Mouse (Mus musculus): ENCODE measurements at regions not wholly inside any gene's neighbourhood (a gene's known extent, or its start where the extent isn't known, plus 50 kb on each side); places are given as distances from the start of the nearest gene placed in this dataset.

DNA sequence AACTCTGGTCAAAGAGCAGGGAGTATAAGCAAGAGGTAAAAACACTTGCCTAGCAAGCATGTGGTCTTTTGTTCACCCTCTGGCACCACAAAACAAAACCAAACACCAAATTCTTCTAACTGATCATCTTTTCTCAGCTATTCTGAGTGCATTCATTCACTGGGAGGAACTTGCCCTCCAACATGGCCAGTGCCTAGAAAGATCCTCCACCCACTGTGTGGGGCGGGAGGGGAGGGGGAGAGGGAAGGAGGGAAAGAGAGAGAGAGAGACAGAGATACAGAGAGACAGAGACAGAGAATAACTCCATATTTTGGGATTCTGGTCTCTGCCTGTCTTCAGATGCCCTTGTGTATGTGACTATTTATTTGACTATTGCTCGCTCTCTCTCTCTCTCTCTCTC lies 360.9 kb downstream of the Nuf2 start:
- no peaks in the 10 kb centered on the region for H3K36me3 ChIP-seq (ENCODE audit: control insufficient read depth, insufficient read depth, low read length)
- WGBS: 75% methylated on average over 2 of the region's 2 CpGs
- H3K4me3 ChIP-seq (ENCODE audit: low read length): no peak overlapping the region
- H3K9ac ChIP-seq (ENCODE audit: low read depth, low read length): no peak overlapping the region
- no peak overlapping the region for H3K27ac ChIP-seq (ENCODE audit: low read length)
- no peaks in the 10 kb centered on the region for H3K9me3 ChIP-seq (ENCODE audit: control insufficient read depth, low read length)
- H3K4me1 ChIP-seq (ENCODE audit: control insufficient read depth, insufficient read depth, low read length): no peaks in the 10 kb centered on the region
- no peak for ATAC-seq
- H3K4me2 ChIP-seq (ENCODE audit: low read depth, low read length): no peak overlapping the region
- no peaks in the 10 kb centered on the region for H3K27me3 ChIP-seq (replicated peaks; ENCODE audit: control insufficient read depth, insufficient read depth, low read length)

DNA sequence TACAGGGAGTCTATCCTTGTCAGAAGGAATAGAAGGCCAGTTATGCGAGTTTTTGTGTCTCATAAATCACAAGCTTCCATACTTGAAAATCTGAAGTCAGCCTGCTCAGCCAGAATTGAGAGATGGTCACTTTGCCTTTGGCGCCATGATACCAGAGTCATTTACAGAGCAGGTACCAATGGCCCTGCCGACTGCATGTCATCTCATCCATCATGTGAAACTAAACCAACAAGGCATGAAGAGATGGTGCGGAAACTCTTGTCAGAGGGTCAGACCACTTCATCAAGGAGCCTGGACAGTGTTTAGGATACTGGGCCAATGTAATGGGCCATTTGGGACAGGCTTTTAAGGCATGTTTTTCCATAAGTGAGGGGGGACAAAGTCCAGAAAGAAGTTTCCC lies 363.2 kb downstream of the Nuf2 start:
- WGBS: 67% methylated on average over 4 of the region's 4 CpGs
- Histone ChIP-seq H3K4me3 (ENCODE audit: low read length) (no peak overlapping the region), H3K9me3 (ENCODE audit: control insufficient read depth, low read length) (no peaks in the 10 kb centered on the region), H3K4me2 (ENCODE audit: low read depth, low read length) (no peak overlapping the region), H3K36me3 (ENCODE audit: control insufficient read depth, insufficient read depth, low read length) (no peaks in the 10 kb centered on the region), H3K9ac (ENCODE audit: low read depth, low read length) (no peak overlapping the region), H3K27me3 (replicated peaks; ENCODE audit: control insufficient read depth, insufficient read depth, low read length) (no peaks in the 10 kb centered on the region), H3K4me1 (ENCODE audit: control insufficient read depth, insufficient read depth, low read length) (no peaks in the 10 kb centered on the region), H3K27ac (ENCODE audit: low read length) (no peak overlapping the region)
- ATAC-seq: no peak

DNA sequence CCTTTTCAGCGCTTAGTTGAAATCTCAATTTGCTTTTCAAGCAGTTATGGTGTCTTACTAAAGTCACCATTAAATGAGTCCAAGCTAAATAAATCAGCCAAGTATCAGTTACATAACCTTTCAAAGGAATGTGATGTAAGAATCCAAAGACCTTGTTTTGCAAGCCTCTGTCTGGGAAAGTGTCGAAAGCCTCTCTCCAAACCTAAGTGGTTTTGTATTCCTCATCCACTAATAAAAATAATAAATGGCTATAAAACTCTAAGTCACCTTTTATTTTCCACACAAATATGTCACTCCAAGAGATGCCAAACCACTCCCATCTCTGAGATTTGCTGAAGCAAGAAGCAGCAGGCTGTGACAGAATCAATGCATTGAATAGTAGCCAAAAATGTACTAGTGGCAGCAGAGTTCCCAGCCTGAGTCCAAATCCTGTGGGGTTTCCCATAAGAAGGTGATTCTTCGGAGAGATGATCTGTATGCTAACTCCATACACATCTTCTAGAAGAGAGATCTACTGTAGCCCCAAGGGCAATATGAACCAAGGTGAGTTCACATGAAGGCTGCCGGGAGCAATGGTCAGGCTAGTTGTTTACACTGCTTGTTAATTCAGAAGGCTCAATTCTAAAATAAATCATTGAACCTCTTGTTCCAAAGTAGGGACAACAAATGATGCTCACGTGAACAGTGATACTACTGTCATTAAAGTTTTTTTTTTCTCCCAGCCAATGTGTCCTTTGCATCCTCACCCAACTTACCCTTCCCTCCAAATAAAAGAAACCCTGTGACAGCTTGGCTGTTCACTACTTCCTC lies 365.0 kb downstream of the Nuf2 start:
- no peak overlapping the region for H3K9ac ChIP-seq (ENCODE audit: low read depth, low read length)
- H3K4me3 ChIP-seq (ENCODE audit: low read length): no peak overlapping the region
- ATAC-seq: no peak
- no peak overlapping the region for H3K27ac ChIP-seq (ENCODE audit: low read length)
- H3K9me3 ChIP-seq (ENCODE audit: control insufficient read depth, low read length): no peaks in the 10 kb centered on the region
- no peaks in the 10 kb centered on the region for H3K27me3 ChIP-seq (replicated peaks; ENCODE audit: control insufficient read depth, insufficient read depth, low read length)
- H3K4me2 ChIP-seq (ENCODE audit: low read depth, low read length): no peak overlapping the region
- 78% methylated on average over 5 of the region's 5 CpGs for WGBS
- H3K36me3 ChIP-seq (ENCODE audit: control insufficient read depth, insufficient read depth, low read length): no peaks in the 10 kb centered on the region
- H3K4me1 ChIP-seq (ENCODE audit: control insufficient read depth, insufficient read depth, low read length): no peaks in the 10 kb centered on the region

DNA sequence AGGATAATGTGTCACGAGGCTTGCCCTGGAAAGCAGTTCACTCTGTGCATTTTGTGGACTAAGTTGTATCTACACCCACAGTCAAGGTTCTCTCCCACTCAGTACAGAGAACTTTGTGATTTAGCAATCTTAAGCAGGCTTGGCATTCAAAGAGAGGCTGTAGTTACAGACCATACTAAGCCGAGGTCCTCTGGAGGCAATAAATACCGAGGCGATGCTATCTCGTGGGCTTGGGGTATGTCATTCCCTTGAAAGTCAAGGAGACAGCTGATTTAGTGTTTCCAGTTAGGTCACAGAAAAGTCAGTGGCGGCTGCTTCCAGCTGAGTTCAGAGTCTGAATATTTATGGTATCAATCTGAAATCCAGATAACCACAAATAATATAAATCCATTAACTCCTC lies 370.4 kb downstream of the Nuf2 start:
- ATAC-seq: peak; percentile 77
- Histone ChIP-seq H3K27ac (ENCODE audit: low read length) (no peak overlapping the region), H3K36me3 (ENCODE audit: control insufficient read depth, insufficient read depth, low read length) (no peaks in the 10 kb centered on the region), H3K27me3 (replicated peaks; ENCODE audit: control insufficient read depth, insufficient read depth, low read length) (no peaks in the 10 kb centered on the region), H3K4me1 (ENCODE audit: control insufficient read depth, insufficient read depth, low read length) (no peaks in the 10 kb centered on the region), H3K4me3 (ENCODE audit: low read length) (no peak overlapping the region), H3K4me2 (ENCODE audit: low read depth, low read length) (no peak overlapping the region), H3K9me3 (ENCODE audit: control insufficient read depth, low read length) (no peaks in the 10 kb centered on the region), H3K9ac (ENCODE audit: low read depth, low read length) (no peak overlapping the region)
- WGBS: 25% methylated on average over 6 of the region's 6 CpGs

DNA sequence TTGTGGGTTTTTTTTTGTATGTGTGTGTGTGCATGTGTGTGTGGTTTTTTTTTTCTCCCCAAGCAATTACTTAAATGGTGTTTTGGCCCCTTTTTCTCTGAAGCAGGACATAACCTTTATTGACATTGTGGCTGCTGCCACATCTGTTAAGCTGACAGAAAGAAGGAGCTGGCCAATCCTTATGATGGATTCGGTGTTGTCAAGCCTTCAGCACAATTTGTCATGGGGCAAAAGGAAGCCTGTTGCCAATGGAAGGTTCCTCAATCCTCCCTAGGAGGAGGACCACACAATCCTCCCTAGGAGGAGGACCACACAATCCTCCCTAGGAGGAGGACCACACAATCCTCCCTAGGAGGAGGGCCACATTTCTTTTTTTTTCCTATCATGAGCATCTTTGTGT lies 371.0 kb downstream of the Nuf2 start:
- ATAC-seq: no peak
- Histone ChIP-seq H3K4me2 (ENCODE audit: low read depth, low read length) (no peak overlapping the region), H3K4me1 (ENCODE audit: control insufficient read depth, insufficient read depth, low read length) (no peaks in the 10 kb centered on the region), H3K36me3 (ENCODE audit: control insufficient read depth, insufficient read depth, low read length) (no peaks in the 10 kb centered on the region), H3K9ac (ENCODE audit: low read depth, low read length) (no peak overlapping the region), H3K27ac (ENCODE audit: low read length) (no peak overlapping the region), H3K27me3 (replicated peaks; ENCODE audit: control insufficient read depth, insufficient read depth, low read length) (no peaks in the 10 kb centered on the region), H3K4me3 (ENCODE audit: low read length) (no peak overlapping the region), H3K9me3 (ENCODE audit: control insufficient read depth, low read length) (no peaks in the 10 kb centered on the region)
- WGBS: 59% methylated on average over 1 of the region's 1 CpGs

DNA sequence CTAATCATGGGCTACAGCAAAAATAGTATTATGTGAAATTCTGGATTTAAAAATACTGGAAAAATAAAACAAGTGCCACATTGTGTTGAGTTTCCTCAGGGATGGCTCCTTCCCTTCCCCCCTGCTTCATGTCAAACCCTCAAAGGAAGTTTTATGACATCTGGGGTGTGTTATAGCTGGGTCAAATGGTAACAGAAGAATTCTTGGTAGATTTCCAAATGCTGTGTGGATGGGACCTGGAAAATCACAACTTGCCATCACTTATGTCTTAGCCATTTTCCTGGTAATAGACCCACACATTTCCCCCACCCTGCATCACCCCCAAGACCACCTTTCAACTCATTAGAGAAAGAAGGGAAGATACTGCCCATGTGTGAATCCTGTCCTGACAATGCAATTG lies 371.5 kb downstream of the Nuf2 start:
- no peak overlapping the region for H3K4me2 ChIP-seq (ENCODE audit: low read depth, low read length)
- no peaks in the 10 kb centered on the region for H3K36me3 ChIP-seq (ENCODE audit: control insufficient read depth, insufficient read depth, low read length)
- H3K4me3 ChIP-seq (ENCODE audit: low read length): no peak overlapping the region
- no peak overlapping the region for H3K27ac ChIP-seq (ENCODE audit: low read length)
- H3K4me1 ChIP-seq (ENCODE audit: control insufficient read depth, insufficient read depth, low read length): no peaks in the 10 kb centered on the region
- no peak overlapping the region for H3K9ac ChIP-seq (ENCODE audit: low read depth, low read length)
- H3K27me3 ChIP-seq (replicated peaks; ENCODE audit: control insufficient read depth, insufficient read depth, low read length): no peaks in the 10 kb centered on the region
- H3K9me3 ChIP-seq (ENCODE audit: control insufficient read depth, low read length): no peaks in the 10 kb centered on the region
- ATAC-seq: no peak

DNA sequence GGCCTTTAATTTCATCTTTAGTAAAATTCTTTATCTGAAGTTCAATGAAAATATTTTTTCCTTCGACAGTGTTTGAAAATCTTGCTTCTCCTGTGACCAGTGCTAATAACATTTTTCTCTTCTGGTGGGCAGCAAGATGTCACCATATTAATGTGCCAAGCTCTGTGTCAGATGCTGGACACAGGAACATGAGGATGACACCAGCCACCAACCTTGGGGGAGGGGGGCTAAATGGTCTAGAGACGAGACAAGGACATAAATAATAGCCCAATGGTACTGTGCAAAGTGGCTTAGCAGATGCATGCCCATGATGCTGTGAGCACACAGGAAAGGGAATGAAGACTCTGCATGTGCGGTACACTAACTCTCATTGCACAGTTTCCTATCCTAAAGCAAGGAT lies 373.8 kb downstream of the Nuf2 start:
- no peak overlapping the region for H3K4me3 ChIP-seq (ENCODE audit: low read length)
- no peak overlapping the region for H3K9ac ChIP-seq (ENCODE audit: low read depth, low read length)
- ATAC-seq: no peak
- no peaks in the 10 kb centered on the region for H3K27me3 ChIP-seq (replicated peaks; ENCODE audit: control insufficient read depth, insufficient read depth, low read length)
- WGBS: 79% methylated on average over 3 of the region's 3 CpGs
- no peaks in the 10 kb centered on the region for H3K9me3 ChIP-seq (ENCODE audit: control insufficient read depth, low read length)
- no peak overlapping the region for H3K27ac ChIP-seq (ENCODE audit: low read length)
- no peak overlapping the region for H3K4me2 ChIP-seq (ENCODE audit: low read depth, low read length)
- H3K36me3 ChIP-seq (ENCODE audit: control insufficient read depth, insufficient read depth, low read length): no peaks in the 10 kb centered on the region
- no peaks in the 10 kb centered on the region for H3K4me1 ChIP-seq (ENCODE audit: control insufficient read depth, insufficient read depth, low read length)

DNA sequence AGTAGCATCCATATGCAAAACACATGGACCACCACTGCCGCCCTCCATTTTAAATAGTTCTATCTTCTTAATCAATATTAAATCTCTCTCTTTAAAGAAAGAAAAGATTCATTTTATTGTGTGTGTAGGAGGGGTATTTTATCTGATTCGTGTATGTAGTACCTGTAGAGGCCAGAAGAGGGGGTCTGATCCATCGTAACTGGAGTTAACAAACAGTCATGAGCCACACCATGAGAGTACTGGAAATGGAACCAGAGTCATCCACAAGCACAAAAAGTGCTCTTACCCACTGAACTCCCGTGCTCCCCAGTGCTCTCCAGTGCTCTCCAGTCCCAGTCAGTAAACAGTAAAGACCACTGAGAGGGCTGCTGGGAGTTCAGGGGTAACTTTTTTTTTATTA lies 374.4 kb downstream of the Nuf2 start:
- Histone ChIP-seq H3K9me3 (ENCODE audit: control insufficient read depth, low read length) (no peaks in the 10 kb centered on the region), H3K4me3 (ENCODE audit: low read length) (no peak overlapping the region), H3K4me2 (ENCODE audit: low read depth, low read length) (no peak overlapping the region), H3K36me3 (ENCODE audit: control insufficient read depth, insufficient read depth, low read length) (no peaks in the 10 kb centered on the region), H3K27ac (ENCODE audit: low read length) (no peak overlapping the region), H3K27me3 (replicated peaks; ENCODE audit: control insufficient read depth, insufficient read depth, low read length) (no peaks in the 10 kb centered on the region), H3K4me1 (ENCODE audit: control insufficient read depth, insufficient read depth, low read length) (no peaks in the 10 kb centered on the region), H3K9ac (ENCODE audit: low read depth, low read length) (no peak overlapping the region)
- WGBS: 85% methylated on average over 4 of the region's 4 CpGs
- ATAC-seq: no peak

DNA sequence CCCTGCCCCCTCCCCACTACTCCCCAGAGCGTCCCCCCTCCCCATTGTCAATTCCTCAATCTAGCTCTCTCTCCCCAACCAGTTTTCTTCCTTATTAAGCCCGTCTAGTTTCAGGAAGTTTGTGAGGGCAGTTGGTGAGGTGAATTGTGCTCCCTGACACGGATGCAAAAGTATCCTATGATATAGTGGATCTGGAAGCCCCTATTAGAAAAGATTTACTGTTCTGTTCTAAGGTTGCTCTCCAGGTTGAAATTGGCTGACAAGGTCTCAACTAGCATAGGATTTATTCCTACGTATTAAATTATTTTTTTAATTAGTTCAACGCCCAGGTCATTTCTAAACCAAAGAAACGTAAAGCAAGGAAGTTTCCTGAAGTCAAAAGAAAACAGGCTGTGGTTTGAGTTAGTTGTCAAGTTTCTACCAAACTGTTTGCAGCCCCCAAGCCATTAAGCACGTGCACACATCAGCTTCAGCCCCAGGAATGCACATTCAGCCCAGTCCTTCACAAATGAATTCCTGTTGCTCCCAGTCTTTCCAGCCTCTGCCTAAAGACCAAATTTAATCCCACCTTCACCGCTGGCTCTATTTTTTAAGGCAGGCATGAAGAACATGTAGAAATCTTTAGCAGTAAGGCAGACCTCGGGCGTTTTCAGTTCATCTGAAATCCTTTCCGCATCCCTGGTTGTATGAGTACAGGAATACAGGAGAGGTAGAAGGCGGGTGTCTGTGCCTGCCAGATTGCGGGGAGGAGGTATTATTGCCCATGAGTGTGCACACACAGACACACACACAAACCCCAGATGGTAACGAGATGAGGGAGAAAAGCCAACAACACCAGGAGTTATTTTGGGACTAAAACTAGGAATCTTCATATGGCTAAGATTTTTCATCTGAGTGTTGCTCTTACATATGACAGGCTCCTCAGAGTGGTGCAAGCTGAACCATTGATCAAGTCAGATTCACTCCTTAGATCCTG lies 375.5 kb downstream of the Nuf2 start:
- Histone ChIP-seq H3K4me1 (ENCODE audit: control insufficient read depth, insufficient read depth, low read length) (no peaks in the 10 kb centered on the region), H3K4me2 (ENCODE audit: low read depth, low read length) (no peak overlapping the region), H3K9ac (ENCODE audit: low read depth, low read length) (no peak overlapping the region), H3K4me3 (ENCODE audit: low read length) (no peak overlapping the region), H3K27me3 (replicated peaks; ENCODE audit: control insufficient read depth, insufficient read depth, low read length) (no peaks in the 10 kb centered on the region), H3K36me3 (ENCODE audit: control insufficient read depth, insufficient read depth, low read length) (no peaks in the 10 kb centered on the region), H3K27ac (ENCODE audit: low read length) (no peak overlapping the region), H3K9me3 (ENCODE audit: control insufficient read depth, low read length) (no peaks in the 10 kb centered on the region)
- WGBS: 69% methylated on average over 14 of the region's 14 CpGs
- no peak for ATAC-seq
